Mouse (Mus musculus) gastrocnemius, postnatal 4 days (tissue): Measurements from ENCODE around the gene Ank2. TPM values are rescaled to one million over a fixed set of nuclear protein-coding genes. Genes with fewer than 3 reads are reported as not detected.
"Not testable (repeated sequence)": the region's sequence is repeated elsewhere in the genome, so short reads cannot be mapped to it uniquely, and the experiment has no call there.

Experiments used
- DNase-seq, 2 experiments: peaks; one replicate each; pipeline ENCODE4 v3.0.0; 2021 to 2022; ENCODE audit warnings: low spot score in 2 of 2, mixed read lengths in 2 of 2
- total RNA-seq, 2 experiments: library from RNA; stranded (reverse); gene quantifications; 2 replicates each; pipeline ENCODE4 v1.2.3; 2021

The Ank2 gene
- total RNA-seq, 2 experiments from 2014 or later = 231 to 258 TPM

GRCm38 (mm10) chr3:127487302-127487701, 11.8 kb downstream of the Ank2 start:
- DNase-seq = no peak

DNA sequence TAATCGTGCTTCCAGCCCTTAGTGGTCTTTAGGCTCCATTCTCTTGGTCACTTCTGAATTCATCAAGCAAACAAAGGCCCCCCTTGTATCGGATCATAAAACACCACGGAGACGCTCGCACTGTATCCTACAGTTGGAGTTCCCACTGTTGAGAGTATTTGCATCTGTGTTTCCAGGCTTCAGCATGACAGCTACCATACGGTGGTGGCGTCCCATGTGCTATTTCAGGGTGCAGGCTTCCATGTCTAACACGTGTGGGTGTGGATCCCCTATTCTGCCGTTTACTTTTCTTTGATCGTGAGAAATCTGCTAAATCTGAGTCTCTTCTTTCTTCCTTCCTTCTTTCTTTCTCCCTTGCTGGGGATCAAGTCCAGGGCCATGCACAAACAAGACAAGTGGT, 14.0 kb downstream of the Ank2 start:
- no peak for DNase-seq

GRCm38 (mm10) chr3:127481658-127482057, 17.5 kb downstream of the Ank2 start:
- DNase-seq = no peak

DNA sequence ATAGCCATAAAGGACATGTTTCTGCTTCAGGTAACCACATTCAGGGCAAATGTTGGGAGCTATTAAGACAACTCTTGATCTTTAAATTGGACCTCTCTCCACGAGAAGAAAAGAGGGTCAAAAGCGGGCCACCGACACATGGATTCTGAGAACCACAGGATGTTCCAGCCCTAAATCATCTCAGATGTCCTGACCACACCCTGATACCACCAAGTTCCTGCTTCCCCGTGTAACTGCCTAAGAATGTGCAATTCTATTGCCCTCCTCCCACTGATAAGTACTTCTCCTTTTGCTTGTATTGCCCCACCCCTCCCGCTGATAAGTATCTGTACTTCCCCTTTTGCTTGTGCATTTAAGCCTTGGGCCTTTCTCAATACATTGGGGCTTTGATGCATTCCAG, 18.8 kb downstream of the Ank2 start:
- DNase-seq = not testable (repeated sequence)

DNA sequence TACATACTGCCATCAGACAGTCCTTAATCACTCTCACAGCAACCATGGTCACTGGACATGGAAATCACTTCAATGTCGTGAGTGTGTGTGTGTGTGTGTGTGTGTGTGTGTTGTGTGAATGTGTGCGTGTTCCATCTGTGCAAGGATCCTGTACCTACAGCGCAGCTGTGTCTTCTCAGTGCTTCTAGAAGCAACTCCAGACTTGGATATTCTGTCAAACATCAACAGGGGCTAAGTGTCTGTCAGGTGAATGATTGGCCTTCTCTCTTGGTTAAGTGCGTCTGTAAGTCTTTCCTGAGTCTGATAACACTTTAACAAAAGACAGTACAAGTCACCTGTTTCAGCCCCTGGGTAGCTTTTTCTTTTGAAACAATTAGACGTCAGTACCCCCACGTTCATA, 25.0 kb downstream of the Ank2 start:
- DNase-seq = no peak

- no peak for DNase-seq
Measured at GRCm38 (mm10) chr3:127469164-127469752, 29.9 kb downstream of the Ank2 start.

- DNase-seq = no peak
Measured at GRCm38 (mm10) chr3:127468569-127468968, 30.6 kb downstream of the Ank2 start.

DNA sequence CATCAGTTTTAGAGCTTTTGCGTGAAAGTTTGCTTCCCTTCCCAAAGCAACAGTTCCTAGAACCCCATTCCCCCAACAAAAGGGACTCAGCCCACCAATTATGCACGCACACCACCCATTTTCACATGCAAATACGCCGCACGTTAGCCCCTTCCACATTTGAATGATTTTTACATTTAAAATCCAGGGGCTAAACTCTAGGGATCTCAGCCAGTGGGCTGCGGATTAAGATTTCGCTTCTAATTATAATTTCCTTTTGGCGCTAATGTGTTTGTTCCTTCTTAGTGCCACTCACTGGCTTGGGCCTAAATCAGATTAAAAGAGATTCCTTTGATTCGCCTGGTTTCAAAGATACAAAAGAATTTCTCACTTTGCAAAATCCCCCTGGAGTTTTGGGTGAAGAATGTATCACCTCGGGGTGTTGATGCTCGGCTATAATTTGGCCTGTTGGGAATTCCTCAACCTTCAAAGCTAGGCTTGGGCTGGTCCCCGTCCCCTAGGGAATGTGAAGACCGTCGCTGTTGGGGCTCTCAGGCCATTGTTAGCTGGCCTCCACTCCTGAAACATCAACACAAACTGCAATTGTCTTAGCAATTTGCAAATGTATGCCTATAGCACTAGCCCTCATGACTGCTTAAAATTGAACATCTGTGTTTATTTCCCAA, 35.2 kb downstream of the Ank2 start:
- no peak for DNase-seq

- DNase-seq = no peak
Measured at GRCm38 (mm10) chr3:127463165-127463564, 36.0 kb downstream of the Ank2 start.

GRCm38 (mm10) chr3:127462413-127462812, 36.7 kb downstream of the Ank2 start:
- DNase-seq = no peak

DNA sequence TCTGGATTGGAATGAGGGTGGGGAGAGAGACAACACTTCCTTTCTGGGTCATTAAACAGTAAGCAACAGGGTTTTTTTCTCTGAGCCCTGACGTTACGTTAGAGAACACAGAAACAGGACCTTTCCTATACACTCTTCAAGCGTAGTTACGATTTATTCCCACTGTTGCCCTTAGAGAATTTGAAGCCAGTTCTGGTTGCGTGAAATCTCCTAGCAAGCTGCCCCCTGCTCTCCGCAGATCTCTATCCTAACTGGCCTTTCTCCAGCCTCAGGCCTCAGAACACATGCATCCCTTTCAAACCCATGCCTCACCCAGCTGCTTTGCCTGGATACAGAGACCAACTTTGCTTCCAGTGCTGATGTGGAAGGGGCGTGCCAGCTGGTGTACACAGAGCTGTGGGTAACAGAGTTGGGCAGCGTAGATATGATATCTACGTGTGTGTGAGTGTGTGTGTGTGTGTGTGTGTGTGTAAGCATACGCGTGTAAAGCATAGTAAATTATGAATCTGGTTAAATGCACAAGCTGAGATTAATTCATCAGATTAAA, 38.2 kb downstream of the Ank2 start:
- DNase-seq = no peak

DNA sequence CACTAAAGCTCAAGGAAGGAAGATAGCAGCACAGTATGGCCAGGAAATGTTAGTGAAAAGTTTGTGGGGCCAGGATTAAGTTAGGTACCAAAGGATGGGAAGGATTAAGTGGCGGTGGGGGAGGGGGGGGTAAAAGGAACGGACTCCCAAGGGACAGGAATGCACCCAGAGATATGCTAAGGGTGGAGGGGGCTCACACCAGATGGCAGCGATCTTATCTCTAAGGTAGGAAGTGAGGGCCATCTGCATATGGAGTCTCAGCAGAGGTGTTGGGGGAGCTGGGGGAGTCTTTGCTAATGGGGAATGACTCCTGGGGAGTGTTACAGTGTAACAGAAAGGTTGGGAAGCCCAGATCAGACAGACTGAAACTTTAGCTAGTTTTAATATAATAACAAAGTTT, 39.3 kb downstream of the Ank2 start:
- DNase-seq = no peak

DNA sequence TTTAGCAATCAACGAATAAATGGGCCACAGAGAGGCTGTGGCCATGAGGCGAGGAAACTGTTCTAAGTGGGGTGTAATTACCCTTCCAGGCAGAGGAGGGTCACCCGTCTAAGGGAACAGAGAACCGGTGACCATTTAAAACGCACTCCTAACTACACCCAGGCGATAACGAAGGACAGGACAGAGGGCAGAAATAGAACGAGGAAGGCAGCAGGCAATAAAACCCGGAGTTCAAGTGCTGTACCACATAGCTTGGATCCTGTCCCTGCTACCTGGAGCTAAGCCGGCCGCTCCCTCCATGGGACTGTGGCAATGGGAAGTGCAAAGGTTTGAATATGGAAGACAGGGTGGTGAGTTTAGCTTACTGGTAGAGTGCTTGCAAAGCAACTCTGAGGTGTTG, 40.2 kb downstream of the Ank2 start:
- no peak for DNase-seq

DNA sequence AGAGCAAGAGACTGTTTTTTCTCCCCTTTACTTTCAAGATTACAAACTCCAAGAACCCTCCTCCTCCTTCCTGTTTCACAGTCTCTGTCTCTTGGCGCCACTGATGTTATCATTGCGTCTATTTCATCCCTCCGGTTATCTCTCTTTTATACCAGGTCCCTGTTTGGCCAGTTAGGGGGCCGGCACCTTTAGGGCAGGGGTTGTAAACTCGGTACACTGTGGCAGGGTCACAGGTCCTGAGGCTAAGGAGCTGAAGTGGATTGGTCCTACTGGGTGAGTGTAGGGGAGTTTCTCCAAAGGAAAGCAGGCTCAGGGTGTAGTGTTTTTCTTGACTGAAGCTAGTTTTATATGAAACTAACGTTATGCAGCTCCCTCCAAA, 40.7 kb downstream of the Ank2 start:
- no peak for DNase-seq

- no peak for DNase-seq
Measured at GRCm38 (mm10) chr3:127457761-127458419, 41.3 kb downstream of the Ank2 start.

DNA sequence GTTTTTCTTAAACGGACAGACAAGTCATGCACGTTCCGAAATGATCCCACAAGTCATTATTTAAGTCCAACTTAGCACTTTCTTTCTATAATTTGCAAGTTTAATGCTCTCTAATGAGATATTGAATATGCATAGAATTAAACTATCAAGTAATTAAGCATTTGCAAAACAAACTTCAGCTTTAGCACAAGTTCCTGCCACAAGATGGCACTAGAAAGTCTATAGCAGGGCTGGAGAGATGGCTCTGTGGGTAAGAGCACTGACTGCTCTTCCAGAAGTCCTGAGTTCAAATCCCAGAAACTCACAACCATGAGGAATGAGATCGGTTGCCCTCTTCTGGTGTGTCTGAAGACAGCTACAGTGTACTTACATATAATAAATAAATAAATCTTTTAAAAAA, 45.4 kb downstream of the Ank2 start:
- DNase-seq = no peak

DNA sequence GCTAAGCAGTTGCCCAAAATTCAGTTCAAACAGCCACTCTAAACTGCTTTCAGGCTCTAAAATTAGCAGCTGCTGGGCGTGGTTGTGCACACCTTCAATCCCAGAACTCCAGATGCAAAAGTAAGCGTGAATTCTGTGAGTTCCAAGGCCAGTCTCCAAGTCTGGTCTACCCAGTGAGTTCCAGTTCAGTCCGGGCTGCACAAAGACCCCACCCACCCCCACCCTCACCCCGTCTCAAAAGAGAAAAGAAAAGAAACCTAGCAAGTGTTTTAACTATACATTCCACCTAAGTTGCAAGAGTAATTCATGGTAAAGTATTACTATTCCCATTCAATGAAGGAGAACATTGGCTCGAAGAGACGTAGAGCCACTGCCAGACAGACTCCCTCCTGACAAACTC, 45.9 kb downstream of the Ank2 start:
- no peak for DNase-seq

GRCm38 (mm10) chr3:127452233-127452632, 46.9 kb downstream of the Ank2 start:
- DNase-seq = no peak

- DNase-seq = no peak
Measured at GRCm38 (mm10) chr3:127451741-127452140, 47.4 kb downstream of the Ank2 start.

DNA sequence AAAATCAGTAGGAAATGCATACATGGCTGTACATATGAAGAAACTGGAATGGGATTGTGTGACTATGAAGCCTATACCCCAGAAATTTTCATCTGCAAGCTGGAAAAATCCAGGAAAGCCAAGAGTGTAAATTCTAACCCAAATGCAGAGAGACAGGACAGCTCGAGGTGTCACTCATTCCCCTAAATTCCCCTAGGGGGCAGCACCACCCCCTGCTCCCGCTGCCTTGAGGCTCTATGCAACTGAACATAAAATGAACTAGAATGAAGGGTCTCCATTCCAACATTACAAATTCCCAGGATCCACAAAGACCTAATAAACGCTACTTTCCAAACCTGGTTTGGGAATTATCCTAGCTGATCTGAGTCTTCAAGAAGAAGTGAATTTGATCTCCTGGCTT, 48.1 kb downstream of the Ank2 start:
- peak in 1 of 2 experiments; percentile 35 for DNase-seq

DNA sequence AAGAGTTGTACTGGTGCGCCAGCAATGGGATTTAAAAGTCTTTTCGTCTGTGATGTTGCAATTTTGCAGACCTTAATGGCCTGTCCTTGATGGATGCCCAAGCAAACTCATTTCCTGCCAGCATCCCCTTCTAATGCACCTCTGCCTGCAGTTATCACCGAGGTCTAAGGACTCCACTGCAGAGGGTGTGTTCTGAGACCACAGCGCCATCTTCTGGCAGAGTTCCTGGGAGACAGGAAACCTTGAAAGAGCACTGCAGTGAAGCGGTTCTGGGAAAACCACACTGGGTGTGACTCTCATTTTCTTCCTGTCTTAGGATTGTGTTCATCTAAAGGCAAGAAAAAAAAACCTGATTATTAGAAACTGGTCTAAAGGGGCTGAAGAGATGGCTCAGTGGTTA, 53.0 kb downstream of the Ank2 start:
- DNase-seq = peak; percentile 41 to 69

GRCm38 (mm10) chr3:127433291-127433690, 65.9 kb downstream of the Ank2 start:
- DNase-seq = no peak
